Mouse (Mus musculus) kidney, postnatal 4 days (tissue): Measurements from ENCODE around the gene Col4a3bp.
A peak's percentile ranks its signal among the peaks of the same experiment; 100 is the strongest.

ENCODE experiments used
- DNase-seq, 2 experiments: peaks; one replicate each; pipeline ENCODE4 v3.0.0; 2021; ENCODE audit warnings: mixed read lengths in 2 of 2

Col4a3bp gene

DNA sequence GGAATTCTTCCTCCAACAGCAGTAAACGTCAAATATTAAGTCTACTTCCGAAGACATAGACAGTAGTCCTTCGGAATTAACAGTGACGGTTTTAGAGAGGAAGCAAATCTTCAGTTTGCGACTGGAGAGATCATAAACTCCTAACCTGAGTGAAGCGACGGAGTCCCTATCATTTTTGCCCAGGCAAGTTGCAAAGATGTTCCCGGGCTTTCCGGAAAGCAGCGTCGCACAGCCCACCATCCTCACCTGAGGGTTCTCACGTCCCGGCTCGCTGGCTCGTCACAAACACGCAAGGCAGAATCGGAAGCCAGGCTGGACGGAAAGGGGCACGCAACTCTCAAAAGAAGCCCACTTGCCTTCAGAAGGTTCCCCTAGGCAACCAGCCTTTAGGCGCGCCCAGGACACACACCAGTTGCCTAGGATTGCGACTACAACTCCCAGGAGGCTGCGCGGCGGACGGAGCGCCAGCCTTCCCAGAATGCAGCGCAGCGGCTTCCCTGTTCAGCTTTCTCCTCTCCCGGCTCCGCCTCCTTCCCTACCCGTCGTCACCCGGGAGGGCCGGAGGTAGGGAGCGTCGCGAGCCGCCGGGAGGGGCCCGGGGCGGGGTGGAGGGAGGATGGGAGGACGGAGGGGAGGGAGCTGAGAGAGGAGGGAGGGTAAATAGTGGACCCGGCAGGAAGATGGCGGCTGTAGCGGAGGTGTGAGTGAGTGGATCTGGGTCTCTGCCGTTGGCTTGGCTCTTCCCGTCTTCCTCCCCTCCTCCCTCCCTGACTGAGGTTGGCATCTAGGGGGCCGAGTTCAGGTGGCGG lies at the start of gene Col4a3bp, which contains the start of gene Polk:
Gene Col4a3bp, plus strand, starts transcription at position 538 of the 809 bp plus-strand sequence.
Gene Polk, minus strand, starts transcription at position 499 of the 809 bp plus-strand sequence.
- DNase-seq: peak; percentile 97

DNA sequence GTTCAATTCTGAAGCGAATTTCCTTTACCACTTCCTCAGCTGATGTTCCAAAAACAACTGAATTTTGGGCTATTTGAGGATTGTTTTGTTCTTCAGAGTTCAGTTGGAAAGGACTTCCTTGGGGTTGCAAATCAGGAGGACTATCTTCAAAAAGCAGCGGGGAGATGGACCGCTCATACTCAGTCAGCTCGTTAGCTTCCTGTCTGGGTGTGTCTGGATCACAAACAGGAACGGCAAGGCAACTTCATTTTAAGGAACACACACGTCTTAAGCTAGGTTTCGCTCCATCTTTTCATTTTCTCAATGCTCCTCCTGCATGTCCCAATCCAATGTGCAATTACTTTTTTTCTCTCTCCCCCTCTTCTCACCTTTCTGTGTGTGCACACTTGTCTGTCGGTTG lies 45.8 kb upstream of the Col4a3bp start:
- DNase-seq: no peak

DNA sequence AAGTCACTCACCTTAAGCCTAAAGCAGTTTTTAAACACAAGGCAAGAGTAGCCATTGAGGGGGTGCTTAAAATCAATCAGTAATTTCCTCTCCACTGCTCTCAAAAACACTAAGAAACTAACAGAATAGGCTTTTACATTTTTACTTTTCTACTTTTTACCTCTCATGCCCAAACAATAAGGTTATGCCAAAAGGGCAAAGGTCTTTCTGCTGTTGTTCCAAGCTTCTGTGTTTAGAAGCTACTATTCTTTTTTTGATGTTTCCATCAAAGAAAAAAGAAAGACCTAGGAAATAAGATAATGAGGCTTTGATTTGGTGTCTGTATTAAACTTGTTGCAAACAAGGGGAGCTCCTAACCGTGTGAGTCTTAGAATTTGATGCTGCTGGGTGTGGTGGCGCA lies 42.5 kb upstream of the Col4a3bp start:
- no peak for DNase-seq

GRCm38 (mm10) chr13:96505661-96506060 lies 36.8 kb upstream of the Col4a3bp start:
- no peak for DNase-seq

- no peak for DNase-seq
Observed at GRCm38 (mm10) chr13:96506313-96506712, 36.1 kb upstream of the Col4a3bp start.

DNA sequence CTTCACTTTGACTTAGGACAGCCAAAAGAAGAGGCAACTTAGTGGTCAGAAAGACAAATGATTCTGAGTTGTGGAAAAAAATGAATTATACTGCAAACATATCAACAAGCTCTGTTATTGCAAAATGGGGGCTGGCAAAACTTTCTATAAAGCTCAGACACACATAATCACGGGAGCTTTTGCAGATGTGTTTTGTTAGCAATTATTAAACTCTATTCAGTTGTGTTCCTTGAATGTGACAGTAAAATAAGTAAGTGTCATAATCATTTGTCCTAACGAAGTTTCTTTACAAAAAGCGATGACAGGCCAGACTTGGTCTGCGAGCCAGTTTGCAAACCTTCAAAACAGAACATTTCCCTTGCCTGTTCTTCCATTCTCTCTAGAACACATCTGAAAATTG lies 34.9 kb upstream of the Col4a3bp start:
- DNase-seq: no peak

DNA sequence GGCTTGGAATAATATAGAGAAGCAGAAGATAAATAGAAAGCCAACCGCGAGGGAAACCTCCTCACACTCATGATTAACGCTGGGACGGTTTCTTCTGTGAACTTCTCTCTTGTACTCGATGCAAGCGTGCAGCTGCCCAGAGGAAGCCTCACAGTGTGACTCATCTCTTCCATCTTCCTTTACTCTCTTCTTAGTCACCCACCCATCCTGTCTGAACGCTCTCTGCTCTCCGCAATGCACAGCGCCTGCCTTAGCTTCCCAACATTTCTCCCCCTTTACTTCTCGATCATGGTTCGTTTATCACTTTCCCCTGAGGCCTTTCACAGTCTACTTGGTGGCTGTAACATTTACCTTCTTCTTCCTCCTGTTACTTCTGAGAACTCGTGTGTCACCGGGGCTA lies 31.8 kb upstream of the Col4a3bp start:
- no peak for DNase-seq

- DNase-seq: no peak
Observed at GRCm38 (mm10) chr13:96511262-96511661, 31.2 kb upstream of the Col4a3bp start.

GRCm38 (mm10) chr13:96511893-96512292 lies 30.5 kb upstream of the Col4a3bp start:
- peak in 1 of 2 experiments; percentile 8 for DNase-seq

GRCm38 (mm10) chr13:96514154-96514942 lies 28.1 kb upstream of the Col4a3bp start:
- DNase-seq: peak; percentile 14 to 24

- no peak for DNase-seq
Observed at GRCm38 (mm10) chr13:96516249-96516648, 26.2 kb upstream of the Col4a3bp start.

- DNase-seq: no peak
Observed at GRCm38 (mm10) chr13:96517335-96517734, 25.1 kb upstream of the Col4a3bp start.

DNA sequence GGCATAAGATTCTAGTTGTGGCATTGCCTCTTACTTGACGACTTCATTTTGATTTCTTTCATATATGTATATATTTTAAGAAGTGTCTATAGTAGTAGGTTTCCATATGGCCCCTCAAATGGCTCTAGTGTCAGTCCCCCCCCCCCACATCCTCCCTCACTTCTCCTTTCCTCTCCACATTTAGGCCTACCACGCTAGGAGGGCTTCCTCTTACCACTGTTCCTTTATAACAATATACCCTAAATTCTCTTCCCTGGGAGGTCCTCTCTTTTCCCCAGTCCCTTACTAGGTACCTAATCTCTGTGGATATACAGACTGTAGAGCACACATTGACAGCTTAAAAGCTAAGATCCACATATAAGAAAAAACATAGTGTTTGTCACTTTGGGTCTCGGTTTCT lies 21.1 kb upstream of the Col4a3bp start:
- no peak for DNase-seq

GRCm38 (mm10) chr13:96527022-96527421 lies 15.4 kb upstream of the Col4a3bp start:
- no peak for DNase-seq

GRCm38 (mm10) chr13:96527856-96528255 lies 14.6 kb upstream of the Col4a3bp start:
- DNase-seq: no peak

DNA sequence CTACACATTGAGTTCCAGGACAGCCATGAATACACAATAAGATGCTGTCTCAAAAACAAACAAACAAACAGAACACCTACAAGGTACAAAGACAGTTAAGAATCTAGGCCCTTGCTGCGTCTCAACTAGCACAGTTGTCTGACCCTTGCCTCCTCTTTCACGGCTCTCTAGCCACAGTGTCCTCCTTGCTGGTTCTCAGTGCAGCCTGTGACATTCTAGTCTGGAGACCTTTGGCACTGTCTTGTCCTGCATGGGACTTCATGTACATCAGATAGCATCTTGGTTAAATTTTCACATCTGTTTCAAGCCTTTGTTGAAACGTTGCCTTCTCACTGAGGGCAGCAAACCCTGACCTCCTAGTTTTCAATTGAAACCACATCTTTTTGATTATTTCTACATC lies 13.6 kb upstream of the Col4a3bp start:
- no peak for DNase-seq

GRCm38 (mm10) chr13:96529542-96529941 lies 12.9 kb upstream of the Col4a3bp start:
- DNase-seq: no peak

- no peak for DNase-seq
Observed at GRCm38 (mm10) chr13:96530064-96530463, 12.4 kb upstream of the Col4a3bp start.

DNA sequence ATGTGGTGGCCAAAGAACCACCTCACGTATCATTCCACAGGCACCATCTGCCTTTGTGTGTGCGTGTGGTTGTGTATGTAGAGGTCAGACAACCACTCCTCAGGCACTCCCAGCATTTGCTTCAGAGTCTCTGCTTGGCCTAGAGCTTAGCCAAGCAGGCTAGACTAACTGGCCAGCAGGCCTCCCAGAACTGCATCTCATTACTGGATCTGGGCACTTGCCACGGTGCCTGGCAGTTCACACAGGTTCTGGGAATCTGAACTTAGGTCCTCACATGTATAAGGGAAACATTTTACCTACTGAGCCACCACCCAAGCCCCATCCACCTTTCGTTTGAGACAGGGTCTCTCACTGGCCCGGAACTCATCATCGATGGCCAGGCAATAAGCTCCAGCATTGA lies 10.2 kb upstream of the Col4a3bp start:
- no peak for DNase-seq

GRCm38 (mm10) chr13:96533742-96534141 lies 8.7 kb upstream of the Col4a3bp start:
- no peak for DNase-seq

DNA sequence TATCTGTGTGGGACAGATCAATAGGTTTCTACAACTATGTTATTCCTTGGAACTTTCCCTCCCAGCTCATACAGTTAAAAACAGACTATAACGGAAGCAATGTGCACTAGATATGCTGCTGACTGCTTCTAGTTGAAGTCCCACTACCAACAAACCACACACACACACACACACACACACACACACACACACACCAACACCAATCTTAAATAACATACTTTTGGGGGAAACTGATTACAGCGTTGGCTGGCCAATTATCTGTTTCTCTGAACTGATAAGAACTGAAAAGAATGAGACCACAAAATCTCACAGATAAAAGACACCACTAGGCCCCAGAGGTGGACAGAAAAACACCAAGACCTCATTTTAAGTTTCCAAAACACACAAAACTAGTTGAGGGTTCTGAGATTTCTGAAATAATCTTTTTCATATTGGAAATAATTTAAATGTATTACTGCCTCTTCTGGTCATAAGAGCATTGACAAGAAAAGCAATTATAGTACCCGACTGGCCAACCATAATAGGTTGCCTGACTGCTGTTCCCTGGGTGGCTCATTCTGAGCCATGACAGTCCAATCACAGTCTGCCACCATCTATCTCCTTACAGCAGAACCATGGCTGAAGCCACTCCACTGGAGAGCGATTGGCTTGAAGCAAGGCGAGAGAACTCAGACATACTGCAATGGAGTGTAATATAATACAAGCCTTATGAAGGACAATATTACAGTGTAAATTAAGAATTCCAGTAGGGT lies 5.4 kb upstream of the Col4a3bp start:
- DNase-seq: no peak

- DNase-seq: no peak
Observed at GRCm38 (mm10) chr13:96538103-96538502, 4.3 kb upstream of the Col4a3bp start.

DNA sequence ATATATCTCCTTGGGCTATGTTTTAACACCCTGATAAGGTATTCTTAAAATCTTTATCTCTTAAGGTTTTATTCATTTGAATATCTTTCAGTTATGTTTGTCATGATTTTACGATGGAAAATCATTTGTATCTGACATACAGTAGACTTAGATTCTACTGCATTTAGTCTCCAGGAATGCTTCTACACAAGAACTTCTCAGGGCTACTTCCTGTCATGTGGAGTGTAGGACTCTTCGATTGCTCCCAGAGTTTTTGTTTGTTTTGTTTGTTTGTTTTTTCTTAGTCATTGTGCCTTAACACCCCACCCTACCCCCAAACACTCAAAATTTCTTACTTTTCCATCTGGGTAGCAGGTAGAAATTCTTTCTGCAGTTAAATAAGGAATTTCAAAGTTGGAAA lies 1.0 kb upstream of the Col4a3bp start:
- no peak for DNase-seq
